Mouse (Mus musculus) megakaryocyte, adult 5-6 weeks (primary cell): ENCODE results near the gene Gm28635. TPM values are rescaled to one million over a fixed set of nuclear protein-coding genes. Genes with fewer than 3 reads are reported as not detected.

ENCODE experiments used
- ATAC-seq: 2 replicates; pipeline ENCODE4 v1.8.0; 2016; ENCODE audit warnings: mild to moderate bottlenecking, inconsistent platforms; ENCODE audit not compliant: poor library complexity, severe bottlenecking
- total RNA-seq, 2 experiments: library from RNA; stranded (forward) in 1 of 2; stranded (reverse) in 1 of 2; fragments of 153-499, 151-499 nt in 1 of 2; fragments of 221-1000, 200-1000 nt in 1 of 2; gene quantifications; 2 replicates each; pipeline versions ENCODE4 v1.2.3 to v1.2.4; 2015 to 2017

Gm28635 gene
- total RNA-seq, 2 experiments from 2014 or later: not detected

GRCm38 (mm10) chr2:84599270-84599888 is 78.5 kb downstream of the Gm28635 start:
- no peak for ATAC-seq

GRCm38 (mm10) chr2:84597123-84597522 is 80.7 kb downstream of the Gm28635 start:
- ATAC-seq: no peak

GRCm38 (mm10) chr2:84592801-84593200 is 85.0 kb downstream of the Gm28635 start:
- peak; percentile 81 for ATAC-seq

- no peak for ATAC-seq
These were observed 92.1 kb downstream of the Gm28635 start for GRCm38 (mm10) chr2:84585700-84586099.

GRCm38 (mm10) chr2:84582286-84582685 is 95.6 kb downstream of the Gm28635 start:
- ATAC-seq: no peak

- 0 out of 2 replicates have a peak, but pooled peaks have one; percentile 30 for ATAC-seq
These were observed 96.6 kb downstream of the Gm28635 start for GRCm38 (mm10) chr2:84581208-84581607.

GRCm38 (mm10) chr2:84579311-84579710 is 98.5 kb downstream of the Gm28635 start:
- no peak for ATAC-seq

- ATAC-seq: no peak
These were observed 103.7 kb downstream of the Gm28635 start for GRCm38 (mm10) chr2:84574130-84574529.

GRCm38 (mm10) chr2:84556888-84557514 is 120.8 kb downstream of the Gm28635 start:
- no peak for ATAC-seq

Other genes starting within 250 kb of the Gm28635 start
- 7.0 and 8.3 TPM in 2 replicates for gene Tfpi, start 201.3 kb downstream of the Gm28635 start, total RNA-seq (2015)
- gene Tfpi, start 201.3 kb downstream of the Gm28635 start, total RNA-seq (2017): 7.5 and 8.4 TPM in 2 replicates
- 14.9 and 20.9 TPM in 2 replicates for gene Ctnnd1, start 27.3 kb downstream of the Gm28635 start, total RNA-seq (2015)
- 14.8 and 17.8 TPM in 2 replicates for gene Ctnnd1, start 27.3 kb downstream of the Gm28635 start, total RNA-seq (2017)
- 0.07 TPM in 1 of 2 replicates, not detected in the other for gene Btbd18, start 19.0 kb downstream of the Gm28635 start, total RNA-seq (2015)
- not detected in 2 replicates for gene Btbd18, start 19.0 kb downstream of the Gm28635 start, total RNA-seq (2017)
- 126 and 155 TPM in 2 replicates for gene Selenoh, start 7.3 kb downstream of the Gm28635 start, total RNA-seq (2015)
- 76.2 and 102 TPM in 2 replicates for gene Selenoh, start 7.3 kb downstream of the Gm28635 start, total RNA-seq (2017)
- gene Med19, start 361 bp upstream of the Gm28635 start, total RNA-seq (2015): 22.4 and 24.5 TPM in 2 replicates
- 16.1 and 20.2 TPM in 2 replicates for gene Med19, start 361 bp upstream of the Gm28635 start, total RNA-seq (2017)
- gene Tmx2, start 1.1 kb upstream of the Gm28635 start, total RNA-seq (2015): 42.4 and 49.0 TPM in 2 replicates
- 29.4 and 38.5 TPM in 2 replicates for gene Tmx2, start 1.1 kb upstream of the Gm28635 start, total RNA-seq (2017)
- 39.8 and 42.7 TPM in 2 replicates for gene Zdhhc5, start 37.1 kb upstream of the Gm28635 start, total RNA-seq (2015)
- gene Zdhhc5, start 37.1 kb upstream of the Gm28635 start, total RNA-seq (2017): 32.6 and 37.9 TPM in 2 replicates
- 33.1 and 34.5 TPM in 2 replicates for gene Clp1, start 49.3 kb upstream of the Gm28635 start, total RNA-seq (2015)
- 33.1 and 36.2 TPM in 2 replicates for gene Clp1, start 49.3 kb upstream of the Gm28635 start, total RNA-seq (2017)
- gene Ypel4, start 56.0 kb upstream of the Gm28635 start, total RNA-seq (2015): 0.16 and 0.82 TPM in 2 replicates
- 0.40 and 0.69 TPM in 2 replicates for gene Ypel4, start 56.0 kb upstream of the Gm28635 start, total RNA-seq (2017)
- not detected in 2 replicates for gene Gm19426, start 65.6 kb upstream of the Gm28635 start, total RNA-seq (2015)
- gene Gm19426, start 65.6 kb upstream of the Gm28635 start, total RNA-seq (2017): not detected in 2 replicates
- gene Serping1, start 97.4 kb upstream of the Gm28635 start, total RNA-seq (2015): 1.5 and 2.1 TPM in 2 replicates
- gene Serping1, start 97.4 kb upstream of the Gm28635 start, total RNA-seq (2017): 0.94 and 2.2 TPM in 2 replicates
- gene Ube2l6, start 120.8 kb upstream of the Gm28635 start, total RNA-seq (2015): 23.7 and 27.7 TPM in 2 replicates
- gene Ube2l6, start 120.8 kb upstream of the Gm28635 start, total RNA-seq (2017): 25.2 and 31.5 TPM in 2 replicates
- gene Smtnl1, start 144.6 kb upstream of the Gm28635 start, total RNA-seq (2015): not detected in 2 replicates
- gene Smtnl1, start 144.6 kb upstream of the Gm28635 start, total RNA-seq (2017): not detected in 2 replicates
- 17.7 and 18.6 TPM in 2 replicates for gene Timm10, start 149.0 kb upstream of the Gm28635 start, total RNA-seq (2015)
- 14.2 and 19.8 TPM in 2 replicates for gene Timm10, start 149.0 kb upstream of the Gm28635 start, total RNA-seq (2017)
- 3.7 and 5.2 TPM in 2 replicates for gene Slc43a1, start 160.8 kb upstream of the Gm28635 start, total RNA-seq (2015)
- gene Slc43a1, start 160.8 kb upstream of the Gm28635 start, total RNA-seq (2017): 1.6 and 3.1 TPM in 2 replicates
- not detected in 2 replicates for gene Rtn4rl2, start 208.7 kb upstream of the Gm28635 start, total RNA-seq (2015)
- gene Rtn4rl2, start 208.7 kb upstream of the Gm28635 start, total RNA-seq (2017): not detected in 2 replicates